Mouse (Mus musculus): Measurements from ENCODE around the gene Nmrk2. TPM values are rescaled to one million over a fixed set of nuclear protein-coding genes. Genes with fewer than 3 reads are reported as not detected.
A peak's percentile ranks its signal among the peaks of the same experiment; 100 is the strongest.

The Nmrk2 gene
- 0.18 TPM for polyA plus RNA-seq (2012; fragmentation: generic; extraction: Trizol)
- long read RNA-seq, experiment 1, partial matches to known transcripts = 2 of 6 reads
- long read RNA-seq, experiment 1, other reads (novel, unspliced or antisense) = 1 of 6 reads
- long read RNA-seq, experiment 2 = 0 reads

DNA sequence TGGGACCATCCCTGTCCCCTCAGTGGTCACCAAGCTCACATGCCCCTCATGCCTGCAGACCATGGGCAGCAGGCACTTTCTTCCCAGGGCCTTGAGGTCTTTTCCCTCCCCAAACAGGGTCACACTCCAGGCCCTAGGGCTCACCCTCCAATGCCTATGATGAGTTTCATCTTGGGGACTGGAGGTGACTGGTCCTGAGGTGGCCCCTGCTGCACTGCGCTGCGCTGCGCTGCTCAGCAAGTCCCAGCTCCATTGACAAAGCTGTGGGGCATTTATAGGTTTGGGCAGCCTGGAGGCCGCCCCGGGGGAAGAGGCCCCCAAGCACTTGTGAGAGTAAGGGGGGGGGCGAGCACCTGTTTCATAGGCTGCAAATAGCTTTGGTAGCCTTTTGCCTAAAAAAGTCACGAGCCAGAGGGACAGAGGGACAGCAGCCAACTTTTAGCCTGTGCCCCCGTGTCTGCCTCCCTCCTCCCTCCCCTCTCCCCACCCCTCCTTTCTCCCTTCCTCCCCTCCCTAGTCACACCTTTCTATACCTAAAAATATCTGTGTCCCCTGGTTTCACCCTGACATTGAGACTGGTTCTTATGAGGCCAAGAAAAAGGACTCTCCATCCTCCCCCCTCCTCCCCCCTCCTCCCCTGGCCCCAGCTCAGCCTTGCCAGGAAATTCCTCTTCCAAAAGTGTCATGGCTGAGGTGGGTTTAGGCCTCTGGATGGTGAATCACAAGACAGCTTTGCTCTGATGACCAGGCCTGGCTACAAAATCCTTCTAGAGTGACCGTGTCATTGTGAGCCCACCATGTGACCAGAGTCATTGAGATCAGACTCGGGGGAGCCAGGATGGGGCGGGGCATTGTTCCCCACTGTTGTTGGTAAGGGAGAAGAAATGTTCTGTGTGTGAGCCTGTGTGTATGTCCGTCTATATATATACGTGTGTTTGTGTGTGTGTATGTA is at the start of gene Nmrk2:
Gene Nmrk2, minus strand, starts transcription at position 245 of the 952 bp plus-strand sequence.
- no peaks in the 10 kb centered on the region for H3K36me3 ChIP-seq (ENCODE audit: control insufficient read depth, insufficient read depth)
- TF ChIP-seq MYOG (IDR thresholded peaks at IDR 0.05; ENCODE audit: control insufficient read depth, extremely low read depth, insufficient read length) = no peak
- TF ChIP-seq USF1 (IDR thresholded peaks at IDR 0.05; ENCODE audit: low read depth) = no peak
- TF ChIP-seq MYOD1 (IDR thresholded peaks at IDR 0.05; ENCODE audit: control insufficient read depth, insufficient read length, low read depth) = no peak
- TF ChIP-seq FOSL1 (IDR thresholded peaks at IDR 0.05; ENCODE audit: insufficient read depth, low read length, poor library complexity, severe bottlenecking) = no peak
- TF ChIP-seq CTCF (IDR thresholded peaks at IDR 0.05; ENCODE audit: control insufficient read depth, insufficient read depth, insufficient read length) = no peak
- TF ChIP-seq MAX (IDR thresholded peaks at IDR 0.05) = no peak
- no peak for TF ChIP-seq CEBPB (IDR thresholded peaks at IDR 0.05; ENCODE audit: low read depth)
- peaks cover 10% of the 10 kb centered on the region for H3K27me3 ChIP-seq (ENCODE audit: control insufficient read depth, insufficient read depth, insufficient read length)
- no peak within 1 kb of the TSS for H3K4me3 ChIP-seq (ENCODE audit: insufficient read depth, poor library complexity, severe bottlenecking)
- no peaks in the 10 kb centered on the region for H3K79me3 ChIP-seq (ENCODE audit: low read depth)
- H3K79me2 ChIP-seq (ENCODE audit: control insufficient read depth, insufficient read depth) = no peaks in the 10 kb centered on the region
- no peak within 1 kb of the TSS for H3ac ChIP-seq (ENCODE audit: control insufficient read depth, insufficient read length, low read depth)

DNA sequence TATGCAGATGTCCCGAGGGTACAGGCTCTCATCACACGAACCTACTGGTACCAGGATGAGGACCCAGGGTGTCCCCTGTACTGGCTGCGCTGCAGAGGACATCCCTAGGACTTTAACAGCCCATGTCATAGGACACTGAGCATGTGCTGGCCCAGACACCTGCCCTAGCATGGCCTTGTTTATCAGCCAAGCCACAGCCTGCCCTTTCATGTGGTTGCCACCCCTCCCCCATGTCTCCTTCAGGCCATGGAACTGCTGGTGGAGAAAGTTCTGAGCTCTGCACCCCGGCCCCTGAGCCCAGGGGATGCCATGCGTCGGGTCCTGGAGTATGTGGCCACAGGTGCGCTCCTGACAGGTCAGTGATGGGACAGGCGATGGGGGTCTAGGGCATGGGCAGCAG is 47.6 kb upstream of the Nmrk2 start:
- Histone ChIP-seq H3K27me3 (ENCODE audit: control insufficient read depth, insufficient read depth, insufficient read length) (peaks cover 3% of the 10 kb centered on the region), H3K79me2 (ENCODE audit: control insufficient read depth, insufficient read depth) (no peaks in the 10 kb centered on the region), H3ac (ENCODE audit: control insufficient read depth, insufficient read length, low read depth) (no peak overlapping the region), H3K36me3 (ENCODE audit: control insufficient read depth, insufficient read depth) (no peaks in the 10 kb centered on the region), H3K79me3 (ENCODE audit: low read depth) (no peaks in the 10 kb centered on the region), H3K4me3 (ENCODE audit: insufficient read depth, poor library complexity, severe bottlenecking) (no peak overlapping the region)
- no peak for TF ChIP-seq FOSL1 (IDR thresholded peaks at IDR 0.05; ENCODE audit: insufficient read depth, low read length, poor library complexity, severe bottlenecking)
- TF ChIP-seq CEBPB (IDR thresholded peaks at IDR 0.05; ENCODE audit: low read depth) = no peak
- no peak for TF ChIP-seq MAX (IDR thresholded peaks at IDR 0.05)
- no peak for TF ChIP-seq MYOG (IDR thresholded peaks at IDR 0.05; ENCODE audit: control insufficient read depth, extremely low read depth, insufficient read length)
- TF ChIP-seq CTCF (IDR thresholded peaks at IDR 0.05; ENCODE audit: control insufficient read depth, insufficient read depth, insufficient read length) = no peak
- TF ChIP-seq MYOD1 (IDR thresholded peaks at IDR 0.05; ENCODE audit: control insufficient read depth, insufficient read length, low read depth) = no peak
- no peak for TF ChIP-seq USF1 (IDR thresholded peaks at IDR 0.05; ENCODE audit: low read depth)

DNA sequence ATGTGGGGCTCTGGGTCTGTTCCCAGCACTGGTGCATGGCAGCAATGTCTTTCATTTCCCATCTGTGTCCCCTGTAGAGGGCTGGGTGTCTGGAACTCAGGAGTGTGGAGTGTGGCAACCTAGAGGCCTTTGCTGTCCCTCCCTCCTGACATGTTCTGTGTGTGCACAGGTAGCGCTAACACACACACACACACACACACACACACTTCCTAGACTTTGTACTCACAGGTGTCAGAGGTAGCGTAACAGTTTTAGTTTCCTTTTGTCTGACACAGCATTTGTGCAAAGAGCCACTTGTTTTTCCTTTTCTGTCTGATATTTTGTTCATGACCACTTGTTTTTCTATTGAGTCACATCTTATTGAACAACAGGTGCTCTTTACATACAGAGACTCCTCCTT is 46.0 kb upstream of the Nmrk2 start:
- Histone ChIP-seq H3ac (ENCODE audit: control insufficient read depth, insufficient read length, low read depth) (no peak overlapping the region), H3K79me3 (ENCODE audit: low read depth) (no peaks in the 10 kb centered on the region), H3K79me2 (ENCODE audit: control insufficient read depth, insufficient read depth) (no peaks in the 10 kb centered on the region), H3K4me3 (ENCODE audit: insufficient read depth, poor library complexity, severe bottlenecking) (no peak overlapping the region), H3K27me3 (ENCODE audit: control insufficient read depth, insufficient read depth, insufficient read length) (peaks cover 17% of the 10 kb centered on the region), H3K36me3 (ENCODE audit: control insufficient read depth, insufficient read depth) (no peaks in the 10 kb centered on the region)
- TF ChIP-seq MAX (IDR thresholded peaks at IDR 0.05) = no peak
- TF ChIP-seq FOSL1 (IDR thresholded peaks at IDR 0.05; ENCODE audit: insufficient read depth, low read length, poor library complexity, severe bottlenecking) = no peak
- TF ChIP-seq MYOG (IDR thresholded peaks at IDR 0.05; ENCODE audit: control insufficient read depth, extremely low read depth, insufficient read length) = no peak
- no peak for TF ChIP-seq MYOD1 (IDR thresholded peaks at IDR 0.05; ENCODE audit: control insufficient read depth, insufficient read length, low read depth)
- no peak for TF ChIP-seq CEBPB (IDR thresholded peaks at IDR 0.05; ENCODE audit: low read depth)
- no peak for TF ChIP-seq CTCF (IDR thresholded peaks at IDR 0.05; ENCODE audit: control insufficient read depth, insufficient read depth, insufficient read length)
- no peak for TF ChIP-seq USF1 (IDR thresholded peaks at IDR 0.05; ENCODE audit: low read depth)

DNA sequence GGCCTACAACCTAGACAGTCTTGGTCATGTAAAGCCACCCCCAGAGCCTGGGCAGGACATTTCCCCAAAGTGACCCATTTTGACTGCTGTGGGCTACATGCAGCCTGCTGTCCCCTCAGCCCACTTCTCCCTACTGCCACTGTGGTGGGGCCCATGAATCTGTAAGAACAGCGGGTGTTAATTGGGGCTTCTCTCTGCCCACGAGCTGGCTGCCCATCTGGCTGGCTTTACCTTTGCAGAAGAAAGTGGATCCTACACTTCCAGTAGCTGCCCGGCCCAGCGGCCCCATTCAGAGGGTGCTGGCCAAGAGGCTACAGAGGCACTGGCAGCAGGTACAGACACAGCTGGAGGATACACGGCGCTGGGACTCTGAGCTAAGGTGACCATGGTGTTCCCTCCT is 43.3 kb upstream of the Nmrk2 start:
- Histone ChIP-seq H3K27me3 (ENCODE audit: control insufficient read depth, insufficient read depth, insufficient read length) (peaks cover 31% of the 10 kb centered on the region), H3K36me3 (ENCODE audit: control insufficient read depth, insufficient read depth) (no peaks in the 10 kb centered on the region), H3ac (ENCODE audit: control insufficient read depth, insufficient read length, low read depth) (no peak overlapping the region), H3K79me2 (ENCODE audit: control insufficient read depth, insufficient read depth) (no peaks in the 10 kb centered on the region), H3K4me3 (ENCODE audit: insufficient read depth, poor library complexity, severe bottlenecking) (no peak overlapping the region), H3K79me3 (ENCODE audit: low read depth) (no peaks in the 10 kb centered on the region)
- TF ChIP-seq CTCF (IDR thresholded peaks at IDR 0.05; ENCODE audit: control insufficient read depth, insufficient read depth, insufficient read length) (no peak), USF1 (IDR thresholded peaks at IDR 0.05; ENCODE audit: low read depth) (no peak), FOSL1 (IDR thresholded peaks at IDR 0.05; ENCODE audit: insufficient read depth, low read length, poor library complexity, severe bottlenecking) (no peak), MYOG (IDR thresholded peaks at IDR 0.05; ENCODE audit: control insufficient read depth, extremely low read depth, insufficient read length) (no peak), MYOD1 (IDR thresholded peaks at IDR 0.05; ENCODE audit: control insufficient read depth, insufficient read length, low read depth) (no peak), CEBPB (IDR thresholded peaks at IDR 0.05; ENCODE audit: low read depth) (no peak), MAX (IDR thresholded peaks at IDR 0.05) (no peak)

DNA sequence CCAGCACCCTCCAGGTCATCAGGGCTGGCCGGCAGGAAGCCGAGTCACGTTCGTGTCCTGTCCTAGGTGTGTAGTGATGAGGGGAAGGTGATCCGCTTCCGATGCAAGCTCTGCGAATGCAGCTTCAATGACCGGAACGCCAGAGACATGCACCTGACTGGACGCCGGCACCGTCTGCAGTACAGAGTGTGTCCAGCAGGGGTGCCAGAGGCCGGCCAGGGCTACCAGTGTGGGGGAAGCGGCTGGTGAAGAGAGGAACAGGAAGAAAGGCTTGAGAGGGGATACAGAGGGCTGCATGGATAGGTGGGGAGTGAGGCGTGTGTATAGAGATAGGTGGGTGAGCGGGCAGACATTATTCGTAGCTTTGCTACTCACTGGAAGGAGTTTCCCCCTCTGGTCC is 42.7 kb upstream of the Nmrk2 start:
- no peak overlapping the region for H3K4me3 ChIP-seq (ENCODE audit: insufficient read depth, poor library complexity, severe bottlenecking)
- no peak for TF ChIP-seq MAX (IDR thresholded peaks at IDR 0.05)
- TF ChIP-seq CTCF (IDR thresholded peaks at IDR 0.05; ENCODE audit: control insufficient read depth, insufficient read depth, insufficient read length) = peak; percentile 77
- no peak overlapping the region for H3ac ChIP-seq (ENCODE audit: control insufficient read depth, insufficient read length, low read depth)
- H3K79me2 ChIP-seq (ENCODE audit: control insufficient read depth, insufficient read depth) = no peaks in the 10 kb centered on the region
- peaks cover 31% of the 10 kb centered on the region for H3K27me3 ChIP-seq (ENCODE audit: control insufficient read depth, insufficient read depth, insufficient read length)
- no peaks in the 10 kb centered on the region for H3K36me3 ChIP-seq (ENCODE audit: control insufficient read depth, insufficient read depth)
- H3K79me3 ChIP-seq (ENCODE audit: low read depth) = no peaks in the 10 kb centered on the region

All from C2C12 (cell line).